Mouse (Mus musculus): ENCODE measurements around the gene Fam25c. TPM values are rescaled to one million over a fixed set of nuclear protein-coding genes. Genes with fewer than 3 reads are reported as not detected.
"Not testable (repeated sequence)": the region's sequence is repeated elsewhere in the genome, so short reads cannot be mapped to it uniquely, and the experiment has no call there.

The Fam25c gene
- polyA plus RNA-seq, 1 experiment from 2014 or later = not detected

GRCm38 (mm10) chr14:34327618-34328017 lies 27.6 kb downstream of the Fam25c start:
- WGBS = 54% methylated on average over 1 of the region's 1 CpGs
- Histone ChIP-seq H3K9me3 (ENCODE audit: control insufficient read depth) (no peaks in the 10 kb centered on the region), H3K27ac (ENCODE audit: low read depth, low read length) (no peak overlapping the region), H3K9ac (ENCODE audit: low read depth, low read length) (no peak overlapping the region), H3K27me3 (replicated peaks; ENCODE audit: control insufficient read depth, insufficient read depth, low read length) (no peaks in the 10 kb centered on the region), H3K4me3 (ENCODE audit: low read depth, low read length) (no peak overlapping the region), H3K36me3 (ENCODE audit: control insufficient read depth, insufficient read depth) (peaks cover 55% of the 10 kb centered on the region), H3K4me2 (replicated peaks; ENCODE audit: low read depth) (no peak overlapping the region), H3K4me1 (replicated peaks; ENCODE audit: control insufficient read depth, insufficient read depth, low read length) (no peaks in the 10 kb centered on the region)
- ATAC-seq = no peak
- TF ChIP-seq CTCF (IDR thresholded peaks at IDR 0.05; ENCODE audit: low read depth) = no peak

DNA sequence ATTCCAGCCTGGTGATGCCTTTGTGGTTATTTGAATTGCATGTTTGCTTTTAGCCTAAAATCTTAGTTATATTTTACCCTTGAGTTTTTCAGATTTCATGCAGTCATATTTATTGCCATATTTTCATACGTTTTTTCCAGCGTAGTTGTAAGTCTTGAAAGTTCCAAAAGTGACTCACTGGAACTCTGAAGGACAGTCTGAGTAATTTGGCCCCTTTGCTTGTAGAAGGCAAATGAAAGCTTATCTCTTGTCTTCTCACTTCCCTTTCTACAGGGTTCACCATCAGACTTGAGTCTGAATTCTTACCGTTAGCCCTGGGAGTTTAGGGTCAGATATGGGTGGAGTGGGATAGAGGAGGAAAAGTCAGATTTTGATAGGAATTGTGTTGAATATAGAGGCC lies 28.6 kb downstream of the Fam25c start:
- no peak overlapping the region for H3K4me2 ChIP-seq (replicated peaks; ENCODE audit: low read depth)
- H3K4me3 ChIP-seq (ENCODE audit: low read depth, low read length) = no peak overlapping the region
- no peak for ATAC-seq
- H3K4me1 ChIP-seq (replicated peaks; ENCODE audit: control insufficient read depth, insufficient read depth, low read length) = no peaks in the 10 kb centered on the region
- H3K27me3 ChIP-seq (replicated peaks; ENCODE audit: control insufficient read depth, insufficient read depth, low read length) = no peaks in the 10 kb centered on the region
- no peak overlapping the region for H3K9ac ChIP-seq (ENCODE audit: low read depth, low read length)
- H3K36me3 ChIP-seq (ENCODE audit: control insufficient read depth, insufficient read depth) = peaks cover 52% of the 10 kb centered on the region
- no peak for TF ChIP-seq CTCF (IDR thresholded peaks at IDR 0.05; ENCODE audit: low read depth)
- WGBS = 79% methylated on average over 3 of the region's 3 CpGs
- no peak overlapping the region for H3K27ac ChIP-seq (ENCODE audit: low read depth, low read length)
- H3K9me3 ChIP-seq (ENCODE audit: control insufficient read depth) = no peaks in the 10 kb centered on the region

DNA sequence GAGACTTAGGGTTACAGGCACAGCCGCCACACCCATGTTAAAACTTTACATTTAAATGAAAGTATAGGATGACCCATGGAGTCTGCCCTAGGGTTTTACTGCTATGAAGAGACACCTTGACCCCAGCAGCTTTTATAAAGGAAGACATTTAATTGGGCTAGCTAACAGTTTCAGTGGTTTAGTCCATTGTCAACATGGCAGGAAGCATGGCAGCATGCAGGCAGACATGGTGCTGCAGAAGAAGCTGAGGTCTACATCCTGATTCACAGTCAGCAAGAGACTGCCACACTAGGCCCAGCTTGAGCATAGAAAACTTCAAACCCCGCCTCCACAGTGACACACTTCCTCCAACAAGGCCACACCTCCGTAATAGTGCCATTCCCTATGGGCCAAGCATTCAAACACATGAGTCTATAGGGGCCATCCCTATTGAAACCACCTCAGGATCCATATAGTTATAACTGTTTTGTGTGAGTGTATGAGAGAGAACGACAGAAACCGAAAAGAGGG lies 31.6 kb downstream of the Fam25c start:
- no peaks in the 10 kb centered on the region for H3K9me3 ChIP-seq (ENCODE audit: control insufficient read depth)
- no peaks in the 10 kb centered on the region for H3K27me3 ChIP-seq (replicated peaks; ENCODE audit: control insufficient read depth, insufficient read depth, low read length)
- no peak overlapping the region for H3K9ac ChIP-seq (ENCODE audit: low read depth, low read length)
- ATAC-seq = no peak
- H3K27ac ChIP-seq (ENCODE audit: low read depth, low read length) = no peak overlapping the region
- H3K4me3 ChIP-seq (ENCODE audit: low read depth, low read length) = no peak overlapping the region
- H3K4me2 ChIP-seq (replicated peaks; ENCODE audit: low read depth) = no peak overlapping the region
- no peaks in the 10 kb centered on the region for H3K4me1 ChIP-seq (replicated peaks; ENCODE audit: control insufficient read depth, insufficient read depth, low read length)
- H3K36me3 ChIP-seq (ENCODE audit: control insufficient read depth, insufficient read depth) = peaks cover 36% of the 10 kb centered on the region
- WGBS = 95% methylated on average over 5 of the region's 5 CpGs
- no peak for TF ChIP-seq CTCF (IDR thresholded peaks at IDR 0.05; ENCODE audit: low read depth)

- no peak overlapping the region for H3K9ac ChIP-seq (ENCODE audit: low read depth, low read length)
- no peaks in the 10 kb centered on the region for H3K27me3 ChIP-seq (replicated peaks; ENCODE audit: control insufficient read depth, insufficient read depth, low read length)
- ATAC-seq = no peak
- TF ChIP-seq CTCF (IDR thresholded peaks at IDR 0.05; ENCODE audit: low read depth) = no peak
- H3K27ac ChIP-seq (ENCODE audit: low read depth, low read length) = no peak overlapping the region
- no peak overlapping the region for H3K4me2 ChIP-seq (replicated peaks; ENCODE audit: low read depth)
- 0 out of 2 replicates have a peak, but pooled peaks cover 2% of the 10 kb centered on the region for H3K4me1 ChIP-seq (replicated peaks; ENCODE audit: control insufficient read depth, insufficient read depth, low read length)
- H3K9me3 ChIP-seq (ENCODE audit: control insufficient read depth) = no peaks in the 10 kb centered on the region
- no peak overlapping the region for H3K4me3 ChIP-seq (ENCODE audit: low read depth, low read length)
- peaks cover 9% of the 10 kb centered on the region for H3K36me3 ChIP-seq (ENCODE audit: control insufficient read depth, insufficient read depth)
Measured at GRCm38 (mm10) chr14:34318113-34318512, 37.1 kb downstream of the Fam25c start.

- Histone ChIP-seq H3K27me3 (replicated peaks; ENCODE audit: control insufficient read depth, insufficient read depth, low read length) (no peaks in the 10 kb centered on the region), H3K4me3 (ENCODE audit: low read depth, low read length) (no peak overlapping the region), H3K9me3 (ENCODE audit: control insufficient read depth) (no peaks in the 10 kb centered on the region), H3K4me1 (replicated peaks; ENCODE audit: control insufficient read depth, insufficient read depth, low read length) (0 out of 2 replicates have a peak, but pooled peaks cover 2% of the 10 kb centered on the region), H3K4me2 (replicated peaks; ENCODE audit: low read depth) (no peak overlapping the region), H3K27ac (ENCODE audit: low read depth, low read length) (no peak overlapping the region), H3K9ac (ENCODE audit: low read depth, low read length) (no peak overlapping the region), H3K36me3 (ENCODE audit: control insufficient read depth, insufficient read depth) (peaks cover 9% of the 10 kb centered on the region)
- WGBS = 73% methylated on average over 3 of the region's 3 CpGs
- no peak for TF ChIP-seq CTCF (IDR thresholded peaks at IDR 0.05; ENCODE audit: low read depth)
- no peak for ATAC-seq
Measured at GRCm38 (mm10) chr14:34317431-34317830, 37.8 kb downstream of the Fam25c start.

DNA sequence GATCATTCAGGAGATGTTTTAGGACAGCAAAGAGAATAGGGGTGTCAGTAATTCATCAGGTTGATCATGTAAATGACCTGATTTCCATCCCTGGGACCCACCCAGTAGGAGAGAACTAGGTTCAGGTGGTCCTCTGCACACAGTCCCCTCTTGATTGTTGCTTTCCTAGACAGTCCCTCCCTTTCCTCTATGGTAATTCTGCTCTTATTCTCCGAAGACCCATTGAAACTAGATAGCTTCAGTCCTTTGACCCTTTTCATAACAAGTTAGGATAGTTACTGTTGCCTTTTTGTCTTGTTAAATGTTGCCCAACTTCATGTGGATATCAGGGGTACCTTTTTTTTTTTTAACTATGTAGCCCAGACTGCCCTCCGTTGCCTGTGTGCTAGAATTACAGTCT lies 38.9 kb downstream of the Fam25c start:
- H3K9ac ChIP-seq (ENCODE audit: low read depth, low read length) = no peak overlapping the region
- no peak overlapping the region for H3K27ac ChIP-seq (ENCODE audit: low read depth, low read length)
- peaks cover 5% of the 10 kb centered on the region; the same call in 1 of the 2 replicates for H3K36me3 ChIP-seq (ENCODE audit: control insufficient read depth, insufficient read depth)
- H3K4me2 ChIP-seq (replicated peaks; ENCODE audit: low read depth) = no peak overlapping the region
- H3K27me3 ChIP-seq (replicated peaks; ENCODE audit: control insufficient read depth, insufficient read depth, low read length) = no peaks in the 10 kb centered on the region
- 84% methylated on average over 2 of the region's 2 CpGs for WGBS
- ATAC-seq = no peak
- 0 out of 2 replicates have a peak, but pooled peaks cover 2% of the 10 kb centered on the region for H3K4me1 ChIP-seq (replicated peaks; ENCODE audit: control insufficient read depth, insufficient read depth, low read length)
- no peaks in the 10 kb centered on the region for H3K9me3 ChIP-seq (ENCODE audit: control insufficient read depth)
- no peak overlapping the region for H3K4me3 ChIP-seq (ENCODE audit: low read depth, low read length)
- no peak for TF ChIP-seq CTCF (IDR thresholded peaks at IDR 0.05; ENCODE audit: low read depth)

- no peak overlapping the region for H3K4me3 ChIP-seq (ENCODE audit: low read depth, low read length)
- 0 out of 2 replicates have a peak, but pooled peaks cover 2% of the 10 kb centered on the region for H3K4me1 ChIP-seq (replicated peaks; ENCODE audit: control insufficient read depth, insufficient read depth, low read length)
- H3K9me3 ChIP-seq (ENCODE audit: control insufficient read depth) = no peaks in the 10 kb centered on the region
- no peak for TF ChIP-seq CTCF (IDR thresholded peaks at IDR 0.05; ENCODE audit: low read depth)
- WGBS = 30% methylated on average over 3 of the region's 3 CpGs
- H3K9ac ChIP-seq (ENCODE audit: low read depth, low read length) = no peak overlapping the region; the same call in 1 of the 2 replicates
- no peaks in the 10 kb centered on the region for H3K27me3 ChIP-seq (replicated peaks; ENCODE audit: control insufficient read depth, insufficient read depth, low read length)
- no peak for ATAC-seq
- H3K27ac ChIP-seq (ENCODE audit: low read depth, low read length) = no peak overlapping the region
- H3K4me2 ChIP-seq (replicated peaks; ENCODE audit: low read depth) = no peak overlapping the region
- H3K36me3 ChIP-seq (ENCODE audit: control insufficient read depth, insufficient read depth) = peaks cover 2% of the 10 kb centered on the region; the same call in 1 of the 2 replicates
Measured at GRCm38 (mm10) chr14:34314796-34315195, 40.4 kb downstream of the Fam25c start.

DNA sequence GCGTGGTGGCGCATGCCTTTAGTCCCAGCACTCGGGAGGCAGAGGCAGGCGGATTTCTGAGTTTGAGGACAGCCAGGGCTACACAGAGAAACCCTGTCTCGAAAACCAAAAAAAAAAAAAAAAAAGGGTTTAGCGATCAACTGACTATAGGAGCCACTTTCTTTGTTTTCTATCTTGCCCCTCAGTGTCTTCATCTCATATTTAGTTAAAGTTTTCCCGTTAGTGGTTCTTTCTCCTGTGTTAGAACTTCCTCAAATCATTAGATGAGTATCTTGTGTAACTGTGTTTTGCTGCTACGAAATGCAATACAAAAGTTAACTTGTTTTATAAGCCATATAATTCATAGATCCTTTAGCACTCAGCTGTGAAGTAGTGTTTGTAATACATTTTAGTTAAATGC lies 40.9 kb downstream of the Fam25c start:
- not testable (repeated sequence) for ATAC-seq; H3K9ac ChIP-seq (ENCODE audit: low read depth, low read length); H3K4me2 ChIP-seq (replicated peaks; ENCODE audit: low read depth); H3K4me3 ChIP-seq (ENCODE audit: low read depth, low read length); H3K27ac ChIP-seq (ENCODE audit: low read depth, low read length); H3K36me3 ChIP-seq (ENCODE audit: control insufficient read depth, insufficient read depth); H3K4me1 ChIP-seq (replicated peaks; ENCODE audit: control insufficient read depth, insufficient read depth, low read length); H3K27me3 ChIP-seq (replicated peaks; ENCODE audit: control insufficient read depth, insufficient read depth, low read length); H3K9me3 ChIP-seq (ENCODE audit: control insufficient read depth)
- WGBS = 75% methylated on average over 8 of the region's 8 CpGs
